Mouse (Mus musculus): ENCODE data around the gene Frrs1.

DNA sequence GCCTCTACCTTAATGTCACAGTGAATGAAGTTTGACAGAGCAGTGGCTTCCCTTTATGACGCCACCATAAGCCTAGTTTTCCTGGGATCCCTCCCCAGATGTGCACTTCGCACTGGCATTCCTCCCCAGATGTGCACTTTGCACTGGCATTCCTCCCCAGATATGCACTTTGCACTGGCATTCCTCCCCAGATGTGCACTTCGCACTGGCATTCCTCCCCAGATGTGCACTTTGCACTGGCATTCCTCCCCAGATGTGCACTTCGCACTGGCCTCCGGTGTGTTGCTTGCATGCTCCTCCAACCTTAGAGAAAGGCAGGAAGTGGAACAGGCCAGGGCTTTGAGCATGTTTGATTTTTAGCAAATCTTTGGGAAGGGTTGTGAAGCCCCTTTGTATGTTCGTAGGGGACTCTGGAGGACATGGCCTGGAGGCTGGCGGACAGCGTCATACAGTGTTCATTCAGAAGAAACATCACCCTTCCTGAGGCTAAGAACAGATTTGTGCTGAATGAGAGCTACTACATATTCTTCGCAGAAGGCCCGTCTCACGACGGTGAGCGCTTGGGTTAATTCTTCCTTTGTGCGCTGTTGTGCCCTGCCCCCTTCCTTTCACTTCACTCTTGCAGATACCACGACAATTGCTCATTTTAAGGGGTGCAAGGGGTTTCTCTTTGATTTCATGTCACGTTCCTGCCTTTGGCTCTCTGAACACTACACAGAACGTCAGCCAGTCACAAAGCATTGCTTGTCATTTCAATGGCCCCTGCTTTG lies 32.4 kb downstream of the Frrs1 start:
- TF ChIP-seq CTCF (IDR thresholded peaks at IDR 0.05; ENCODE audit: low read depth) (no peak), EP300 (IDR thresholded peaks at IDR 0.05; ENCODE audit: low read depth) (no peak)

Data from heart, postnatal 0 days (tissue).